Mouse (Mus musculus) ES-E14 (cell line): ENCODE measurements around the gene Ldb2. TPM values are rescaled to one million over a fixed set of nuclear protein-coding genes. Genes with fewer than 3 reads are reported as not detected.

ENCODE experiments used
- DNase-seq: peaks from one replicate; pipeline ENCODE4 v3.0.0-alpha.2; 2013; ENCODE audit warnings: low read depth, low spot score
- H3K27ac ChIP-seq: 2 replicates; pipeline ENCODE4 v1.5.1; 2012; ENCODE audit warnings: low read depth, mild to moderate bottlenecking, low read length, moderate library complexity, mixed read lengths; ENCODE audit not compliant: poor library complexity, insufficient read depth, severe bottlenecking
- H3K36me3 ChIP-seq: 2 replicates; pipeline ENCODE4 v1.6.1; 2012; ENCODE audit warnings: mild to moderate bottlenecking, low read length, moderate library complexity, mixed read lengths; ENCODE audit not compliant: control insufficient read depth, poor library complexity, insufficient read depth, severe bottlenecking
- H3K4me1 ChIP-seq, 2 experiments: fragments of 150-350 bp in 1 of 2; sonication (generic) in 1 of 2; 2 replicates each; pipeline ENCODE4 v1.6.1; 2012; ENCODE audit warnings: low read length in 2 of 2, mild to moderate bottlenecking in 1 of 2, mixed read lengths in 1 of 2; ENCODE audit not compliant: control insufficient read depth in 2 of 2, insufficient read depth in 2 of 2, poor library complexity in 1 of 2
- H3K4me3 ChIP-seq, 2 experiments: fragments of 150-350 bp in 1 of 2; sonication (generic) in 1 of 2; 2 replicates each; pipeline ENCODE4 v1.5.1; 2012; ENCODE audit warnings: low read length in 2 of 2, low read depth in 1 of 2, mild to moderate bottlenecking in 1 of 2, mixed read lengths in 1 of 2; ENCODE audit not compliant: insufficient read depth in 1 of 2, poor library complexity in 1 of 2, severe bottlenecking in 1 of 2
- H3K9ac ChIP-seq: 2 replicates; pipeline ENCODE4 v1.6.1; 2012; ENCODE audit warnings: low read depth, mild to moderate bottlenecking, low read length, mixed read lengths; ENCODE audit not compliant: poor library complexity, insufficient read depth, severe bottlenecking
- H3K9me3 ChIP-seq: fragments of 150-350 bp; sonication (generic); 2 replicates; pipeline ENCODE4 v1.6.1; 2012; ENCODE audit warnings: low read depth, mild to moderate bottlenecking, low read length; ENCODE audit not compliant: control insufficient read depth, insufficient read depth
- CHD2 ChIP-seq: IDR thresholded peaks from 2 replicates; pipeline ENCODE4 v1.6.1; 2014; ENCODE audit warnings: mild to moderate bottlenecking, low read depth, low read length, inconsistent platforms
- HCFC1 ChIP-seq: IDR thresholded peaks from 2 replicates; pipeline ENCODE4 v1.6.1; 2012; ENCODE audit warnings: low read length, inconsistent platforms, borderline replicate concordance; ENCODE audit not compliant: insufficient read depth
- MAFK ChIP-seq: IDR thresholded peaks from 2 replicates; pipeline ENCODE4 v1.6.1; 2014; ENCODE audit warnings: mild to moderate bottlenecking, low read depth, low read length, inconsistent platforms; ENCODE audit not compliant: insufficient read depth
- ZC3H11A ChIP-seq: IDR thresholded peaks from 2 replicates; pipeline ENCODE4 v1.6.1; 2012; ENCODE audit warnings: low read depth, mild to moderate bottlenecking, inconsistent platforms, low read length, borderline replicate concordance
- ZNF384 ChIP-seq: IDR thresholded peaks from 2 replicates; pipeline ENCODE4 v1.6.1; 2012; ENCODE audit warnings: low read depth, low read length, inconsistent platforms
- in situ Hi-C, 2 experiments: fragments of 600-800 bp; cut with MboI; formaldehyde crosslinking; loops; one replicate each; pipeline ENCODE4 v1.15.1; 2025; ENCODE audit warnings: low sequenced_read_pairs in 2 of 2, inconsistent platforms in 1 of 2; ENCODE audit not compliant: unreplicated experiment in 2 of 2
- total RNA-seq: library from RNA; depleted of rRNA; stranded (reverse); fragments of 300-350 nt; gene quantifications from 2 replicates; pipeline ENCODE4 v1.2.3, GENCODE M21; 2012

Ldb2 gene
- total RNA-seq, 1 experiment, result 0.40 TPM

DNA sequence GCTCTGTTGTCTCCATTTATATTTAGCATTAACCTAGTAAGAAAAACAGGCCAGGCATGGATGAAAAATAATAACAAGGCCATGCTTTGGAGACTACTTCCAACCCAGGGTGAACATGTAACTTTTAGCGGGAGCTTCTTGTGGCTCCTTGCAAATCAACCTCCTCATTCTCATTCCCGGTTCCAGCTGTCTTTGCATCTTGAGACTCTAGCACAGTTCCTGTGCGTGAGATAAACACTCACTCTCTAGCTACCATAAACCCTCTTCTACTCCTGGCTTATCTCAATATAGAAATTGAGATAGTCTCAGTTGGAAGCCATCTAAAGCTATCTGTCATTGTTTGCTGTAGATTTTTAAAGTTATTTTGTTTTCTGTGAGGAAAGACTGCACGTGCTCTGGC is 20.1 kb downstream of the Ldb2 start:
- Histone ChIP-seq H3K27ac (no peak overlapping the region), H3K36me3 (no peaks in the 10 kb centered on the region), H3K9me3 (no peaks in the 10 kb centered on the region), H3K4me3 (no peak overlapping the region), H3K9ac (no peak overlapping the region), H3K4me1 (no peaks in the 10 kb centered on the region)
- DNase-seq, result no peak
- TF ChIP-seq MAFK (no peak), CHD2 (no peak), ZC3H11A (no peak), HCFC1 (no peak)
- in situ Hi-C loops, result no loop called here

DNA sequence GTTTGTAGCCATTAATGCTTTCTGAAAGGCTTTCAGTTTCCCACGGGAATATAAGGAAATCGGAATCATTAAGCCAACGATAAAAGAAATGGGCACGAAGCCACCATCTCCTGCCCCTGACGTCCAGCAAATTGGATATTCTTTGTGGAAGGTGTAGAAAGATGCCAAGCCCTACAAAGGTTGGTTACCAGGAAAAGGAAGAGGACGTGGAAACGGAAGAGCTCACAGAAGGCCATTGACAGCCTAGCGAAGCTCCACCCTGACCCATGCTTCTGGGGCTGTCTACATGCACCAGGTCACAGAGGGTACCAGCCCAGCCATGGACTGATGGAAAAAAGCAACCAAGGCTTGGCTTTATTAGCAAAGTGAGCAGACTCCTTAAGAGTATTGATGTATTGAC is 31.0 kb downstream of the Ldb2 start:
- H3K4me3 ChIP-seq, result no peak overlapping the region
- no peak for DNase-seq
- no peak overlapping the region for H3K9ac ChIP-seq
- no peak overlapping the region for H3K27ac ChIP-seq
- TF ChIP-seq ZNF384 (no peak), MAFK (no peak)
- in situ Hi-C loops, result no loop called here
- no peaks in the 10 kb centered on the region for H3K9me3 ChIP-seq
- no peaks in the 10 kb centered on the region for H3K4me1 ChIP-seq
- H3K36me3 ChIP-seq, result no peaks in the 10 kb centered on the region

- Histone ChIP-seq H3K4me3 (no peak overlapping the region), H3K27ac (no peak overlapping the region), H3K36me3 (no peaks in the 10 kb centered on the region), H3K9me3 (no peaks in the 10 kb centered on the region), H3K9ac (no peak overlapping the region), H3K4me1 (no peaks in the 10 kb centered on the region)
- in situ Hi-C loops, result no loop called here
- TF ChIP-seq MAFK (no peak), CHD2 (no peak), HCFC1 (no peak), ZC3H11A (no peak), ZNF384 (no peak)
- DNase-seq, result no peak
These were observed 34.6 kb downstream of the Ldb2 start for GRCm38 (mm10) chr5:44764911-44765310.

GRCm38 (mm10) chr5:44759178-44759577 is 40.3 kb downstream of the Ldb2 start:
- TF ChIP-seq HCFC1, result no peak
- Histone ChIP-seq H3K9me3 (no peaks in the 10 kb centered on the region), H3K9ac (no peak overlapping the region), H3K36me3 (no peaks in the 10 kb centered on the region), H3K4me3 (no peak overlapping the region), H3K4me1 (no peaks in the 10 kb centered on the region), H3K27ac (no peak overlapping the region)
- in situ Hi-C loops, result no loop called here
- no peak for DNase-seq

DNA sequence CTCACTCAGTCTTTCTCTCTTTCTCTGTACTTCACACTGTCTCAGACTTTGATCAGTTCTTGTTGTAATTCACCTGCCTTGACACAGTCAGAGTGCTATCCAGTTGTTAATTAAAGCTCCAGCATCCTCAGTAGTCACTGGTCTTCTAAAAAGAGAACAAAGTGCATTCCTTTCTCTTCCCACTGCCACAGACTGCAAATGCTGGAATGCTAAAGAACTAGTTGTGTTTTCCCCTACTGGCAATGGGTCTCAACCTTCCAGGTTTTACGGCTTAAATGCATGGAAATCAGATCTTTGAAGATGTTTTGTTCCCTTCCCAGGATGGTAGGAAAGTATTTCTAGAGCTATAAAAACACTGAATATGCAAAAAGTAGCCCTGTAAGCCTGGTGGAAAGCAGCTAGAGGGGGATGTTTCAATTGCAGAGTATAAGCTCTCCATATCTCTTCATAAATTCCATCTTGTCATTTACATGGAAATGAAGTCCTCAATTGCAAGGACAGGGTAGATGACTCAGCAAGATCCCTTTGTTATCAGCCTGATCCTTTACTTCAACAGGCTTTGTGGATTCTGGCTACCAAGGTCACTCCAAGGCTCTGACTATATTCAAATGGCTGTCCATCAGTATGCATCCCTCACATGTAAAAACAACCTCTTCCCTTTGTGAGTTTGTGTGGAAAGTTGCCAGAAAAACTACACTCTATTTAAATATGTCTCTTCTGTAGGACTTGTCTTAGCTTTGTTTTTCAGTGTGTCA is 45.1 kb downstream of the Ldb2 start:
- H3K4me3 ChIP-seq, result no peak overlapping the region
- no peaks in the 10 kb centered on the region for H3K4me1 ChIP-seq
- H3K36me3 ChIP-seq, result no peaks in the 10 kb centered on the region
- peak; percentile 26 for DNase-seq
- H3K27ac ChIP-seq, result no peak overlapping the region
- no peaks in the 10 kb centered on the region for H3K9me3 ChIP-seq
- no peak overlapping the region for H3K9ac ChIP-seq
- TF ChIP-seq ZNF384, result no peak
- no peak for TF ChIP-seq HCFC1
- TF ChIP-seq ZC3H11A, result no peak
- TF ChIP-seq MAFK, result peak; percentile 92
- no peak for TF ChIP-seq CHD2
- in situ Hi-C loops, result no loop called here
